Mouse (Mus musculus) limb, embryonic 14.5 days (tissue): ENCODE results near the gene Ccnl2. TPM values are rescaled to one million over a fixed set of nuclear protein-coding genes. Genes with fewer than 3 reads are reported as not detected.

Experiments used
- ATAC-seq: fragments of 200-750 bp; cut with Nextera tagmentation; 2 replicates; pipeline ENCODE4 v1.8.0; 2017; ENCODE audit warnings: low read depth, moderate number of reproducible peaks, moderate TSS enrichment; ENCODE audit not compliant: low FRiP score
- DNase-seq: peaks from one replicate; pipeline ENCODE4 v3.0.0-alpha.2; 2015; ENCODE audit warnings: low spot score
- H3K27ac ChIP-seq: fragments of 300-500 bp; sonication (generic); replicated peaks from 2 replicates; pipeline ENCODE4 v1.5.1; 2014; ENCODE audit warnings: low read depth, mild to moderate bottlenecking, low read length, moderate library complexity, mixed read lengths
- H3K27me3 ChIP-seq: fragments of 300-500 bp; sonication (generic); 2 replicates; pipeline ENCODE4 v1.6.1; 2014; ENCODE audit warnings: low read length, mixed read lengths; ENCODE audit not compliant: control insufficient read depth, insufficient read depth
- H3K36me3 ChIP-seq: fragments of 300-500 bp; sonication (generic); 2 replicates; pipeline ENCODE4 v1.6.1; 2014; ENCODE audit warnings: mild to moderate bottlenecking, low read length, moderate library complexity, mixed read lengths; ENCODE audit not compliant: control insufficient read depth, insufficient read depth
- H3K4me1 ChIP-seq: fragments of 300-500 bp; sonication (generic); 2 replicates; pipeline ENCODE4 v1.6.1; 2014; ENCODE audit warnings: antibody characterized with exemption, low read length, mixed read lengths; ENCODE audit not compliant: control insufficient read depth, insufficient read depth
- H3K4me2 ChIP-seq: fragments of 300-500 bp; sonication (generic); replicated peaks from 2 replicates; pipeline ENCODE4 v1.6.1; 2014; ENCODE audit warnings: low read depth, mild to moderate bottlenecking, low read length, moderate library complexity; ENCODE audit not compliant: severe bottlenecking
- H3K4me3 ChIP-seq: fragments of 300-500 bp; sonication (generic); replicated peaks from 2 replicates; pipeline ENCODE4 v1.5.1; 2014; ENCODE audit warnings: low read length
- H3K9ac ChIP-seq: fragments of 300-500 bp; sonication (generic); 2 replicates; pipeline ENCODE4 v1.6.1; 2014; ENCODE audit warnings: mild to moderate bottlenecking, low read depth, low read length, moderate library complexity; ENCODE audit not compliant: severe bottlenecking
- H3K9me3 ChIP-seq: fragments of 300-500 bp; sonication (generic); 2 replicates; pipeline ENCODE4 v1.6.1; 2016; ENCODE audit warnings: low read length; ENCODE audit not compliant: control insufficient read depth
- POLR2A ChIP-seq: fragments of 200-500 bp; IDR thresholded peaks from 2 replicates; pipeline ENCODE4 v1.8.0; 2012; ENCODE audit warnings: inconsistent platforms, mild to moderate bottlenecking, moderate library complexity, borderline replicate concordance; ENCODE audit not compliant: insufficient read depth, insufficient read length; ENCODE audit errors: extremely low read depth
- WGBS: fragments of 180-500 bp; shearing (Covaris S2); extraction: QIAGEN DNeasy Blood & Tissue Kit; methylation state at CpG from one replicate; pipeline ENCODE4 v1.1.7; 2014; 5-methylcytosine and 5-hydroxymethylcytosine counted together
- polyA plus RNA-seq, 2 experiments: library from polyadenylated mRNA; depleted of rRNA in 1 of 2; stranded (reverse) in 1 of 2; unstranded in 1 of 2; fragments of >200 nt; fragmentation: Nextera tagmentation in 1 of 2; extraction: Ambion mirVana in 1 of 2; gene quantifications; 2 replicates each; pipeline versions ENCODE4 v1.2.1 to v1.2.3; 2012 to 2014

Gene Ccnl2
- polyA plus RNA-seq, 2 experiments = 190 to 304 TPM

DNA sequence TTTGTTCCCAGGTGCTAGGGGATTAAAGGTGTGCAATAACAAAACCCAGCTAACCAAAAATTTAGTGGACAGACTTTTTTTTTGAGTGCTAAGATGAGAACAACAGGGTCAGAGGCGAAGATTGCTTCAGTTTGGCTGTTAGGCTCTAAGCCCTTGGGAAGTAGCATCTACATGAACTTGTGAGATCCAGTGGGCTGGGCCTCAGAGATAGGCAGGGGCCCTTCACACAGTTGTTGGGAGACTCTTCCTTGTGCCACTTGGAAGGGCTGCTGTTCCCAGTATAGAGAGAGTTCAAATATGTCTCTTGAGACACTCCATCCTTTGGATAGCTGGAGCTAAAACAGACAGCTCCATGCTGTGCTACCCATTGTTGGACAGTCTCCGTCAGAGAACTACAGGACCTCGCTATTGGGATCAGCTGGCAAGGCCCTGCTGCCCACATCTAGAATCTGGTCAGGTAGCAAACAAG is 22.2 kb upstream of the Ccnl2 start, which contains the start of gene Ankrd65:
Gene Ankrd65, plus strand, starts transcription at position 419 of the 469 bp plus-strand sequence.
- H3K4me1 ChIP-seq = no peaks in the 10 kb centered on the region
- ATAC-seq = no peak
- no peak within 1 kb of the TSS for H3K4me3 ChIP-seq
- H3K4me2 ChIP-seq = no peak within 1 kb of the TSS
- no peak for TF ChIP-seq POLR2A
- no peaks in the 10 kb centered on the region for H3K9me3 ChIP-seq
- no peak within 1 kb of the TSS for H3K9ac ChIP-seq
- DNase-seq = no peak
- WGBS = 74% methylated on average over 3 of the region's 3 CpGs
- H3K27ac ChIP-seq = no peak within 1 kb of the TSS
- H3K36me3 ChIP-seq = no peaks in the 10 kb centered on the region
- no peaks in the 10 kb centered on the region for H3K27me3 ChIP-seq

GRCm38 (mm10) chr4:155790650-155791161 is 21.6 kb upstream of the Ccnl2 start:
- no peak for DNase-seq
- Histone ChIP-seq H3K36me3 (no peaks in the 10 kb centered on the region), H3K27me3 (no peaks in the 10 kb centered on the region), H3K27ac (no peak overlapping the region), H3K9me3 (no peaks in the 10 kb centered on the region), H3K9ac (no peak overlapping the region), H3K4me3 (no peak overlapping the region), H3K4me1 (no peaks in the 10 kb centered on the region), H3K4me2 (no peak overlapping the region)
- WGBS = 60% methylated on average over 3 of the region's 3 CpGs
- no peak for ATAC-seq
- TF ChIP-seq POLR2A = no peak

DNA sequence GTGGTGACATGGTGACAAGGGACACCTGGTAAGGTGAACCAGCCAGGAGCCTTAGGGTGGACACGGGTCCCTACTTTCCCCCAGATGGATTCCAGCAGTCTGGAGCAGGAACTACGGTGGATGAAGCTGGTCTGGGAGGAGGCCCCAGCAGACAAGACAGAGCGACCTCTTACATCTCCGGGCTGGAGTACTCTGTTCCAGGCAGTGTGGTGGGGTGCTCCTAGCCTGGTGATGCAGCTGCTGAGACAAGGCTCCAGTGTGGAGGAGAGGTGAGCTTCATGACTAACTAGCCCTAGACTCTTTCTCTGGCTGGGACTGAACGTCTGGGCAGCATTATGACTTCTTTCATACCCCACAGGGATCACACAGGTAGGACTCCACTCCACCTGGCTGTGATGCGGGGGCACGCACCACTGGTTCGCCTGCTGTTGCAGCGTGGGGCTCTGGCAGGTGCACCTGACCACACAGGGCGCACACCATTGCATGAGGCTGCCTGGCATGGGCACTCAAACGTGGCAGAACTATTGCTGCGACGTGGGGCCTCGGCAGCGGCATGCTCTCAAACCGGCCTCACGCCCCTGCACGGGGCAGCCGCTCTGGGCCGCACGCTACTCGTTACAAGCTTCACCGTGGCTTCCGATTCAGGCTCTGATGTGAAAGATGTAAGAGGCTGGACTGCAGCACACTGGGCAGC is 20.9 kb upstream of the Ccnl2 start:
- Histone ChIP-seq H3K36me3 (no peaks in the 10 kb centered on the region), H3K9me3 (no peaks in the 10 kb centered on the region), H3K9ac (no peak overlapping the region), H3K4me2 (no peak overlapping the region), H3K4me3 (no peak overlapping the region), H3K4me1 (no peaks in the 10 kb centered on the region), H3K27me3 (no peaks in the 10 kb centered on the region), H3K27ac (no peak overlapping the region)
- no peak for ATAC-seq
- 73% methylated on average over 24 of the region's 24 CpGs for WGBS
- TF ChIP-seq POLR2A = no peak
- no peak for DNase-seq

DNA sequence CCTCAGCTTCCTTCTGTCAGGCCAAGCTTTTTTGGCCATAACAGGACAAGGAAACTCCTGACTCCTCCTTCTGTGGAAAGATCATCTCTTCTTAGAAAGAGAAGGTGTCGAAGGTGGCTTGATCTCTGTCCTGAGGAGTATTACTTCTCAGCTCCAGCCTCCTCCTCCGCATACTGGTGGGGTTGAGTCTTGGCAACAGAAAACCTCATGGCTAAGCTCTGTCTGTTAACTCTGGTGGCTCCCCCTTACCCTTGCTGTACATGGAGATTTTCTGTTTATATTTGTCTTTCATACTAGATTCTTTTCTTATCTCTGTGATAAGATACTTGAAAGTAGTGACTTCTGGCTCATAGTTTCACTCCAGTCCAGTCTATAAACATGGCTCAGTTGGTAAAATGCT is 18.6 kb upstream of the Ccnl2 start:
- no peak overlapping the region for H3K4me2 ChIP-seq
- H3K4me3 ChIP-seq = no peak overlapping the region
- no peak for DNase-seq
- TF ChIP-seq POLR2A = no peak
- ATAC-seq = no peak
- H3K4me1 ChIP-seq = no peaks in the 10 kb centered on the region
- no peak overlapping the region for H3K27ac ChIP-seq
- no peaks in the 10 kb centered on the region for H3K27me3 ChIP-seq
- H3K9ac ChIP-seq = no peak overlapping the region
- 63% methylated on average over 2 of the region's 2 CpGs for WGBS
- H3K36me3 ChIP-seq = no peaks in the 10 kb centered on the region
- H3K9me3 ChIP-seq = no peaks in the 10 kb centered on the region

DNA sequence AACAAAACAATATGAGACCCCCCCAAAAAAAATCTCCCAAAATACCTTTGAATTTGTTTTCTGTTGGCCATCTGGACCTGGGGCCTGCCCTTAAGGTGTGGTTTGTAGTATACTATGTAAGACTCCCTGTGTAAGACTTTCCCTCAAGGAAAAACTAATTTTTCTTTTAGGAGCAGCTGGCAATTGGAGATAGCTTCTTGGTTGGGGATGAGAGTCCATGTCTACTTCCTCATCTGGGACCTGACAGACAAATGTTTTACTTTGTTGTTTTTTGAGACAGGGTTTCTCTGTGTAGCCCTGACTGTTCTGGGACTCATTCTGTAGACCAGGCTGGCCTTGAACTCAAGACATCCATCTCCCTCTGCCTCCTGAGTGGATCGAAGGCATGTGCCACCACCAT is 10.2 kb upstream of the Ccnl2 start:
- ATAC-seq (no peak), DNase-seq (no peak)
- 89% methylated on average over 1 of the region's 1 CpGs for WGBS
- TF ChIP-seq POLR2A = no peak
- H3K27me3 ChIP-seq = no peaks in the 10 kb centered on the region
- no peak overlapping the region for H3K4me3 ChIP-seq
- no peaks in the 10 kb centered on the region for H3K9me3 ChIP-seq
- H3K4me2 ChIP-seq = no peak overlapping the region
- H3K9ac ChIP-seq = no peak overlapping the region
- no peak overlapping the region for H3K27ac ChIP-seq
- H3K4me1 ChIP-seq = peaks cover 6% of the 10 kb centered on the region
- H3K36me3 ChIP-seq = peaks cover 11% of the 10 kb centered on the region
